In the genomic region with DNA sequence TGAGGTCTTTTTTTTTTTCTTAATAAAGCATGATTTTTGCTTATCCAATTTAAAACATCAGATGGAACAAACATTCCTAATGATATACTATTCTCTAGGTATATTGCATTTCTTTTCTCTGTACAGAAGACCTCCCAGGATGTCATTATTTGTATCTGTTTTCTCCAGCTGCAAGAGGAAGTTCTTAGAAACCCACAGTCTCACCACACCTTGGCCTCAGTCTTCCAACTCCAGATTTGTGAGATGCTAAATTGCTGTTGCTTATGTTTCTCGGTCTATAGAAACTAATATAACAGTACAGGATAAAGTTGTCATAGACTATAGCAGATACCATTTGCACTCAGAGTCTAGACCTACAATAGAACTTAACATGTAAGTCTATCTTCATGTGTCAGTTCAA, we compare ENCODE assay signal across 26 mouse cellular contexts. TPM values are rescaled to one million over a fixed set of nuclear protein-coding genes. Genes with fewer than 3 reads are reported as not detected.
DNase-seq lines count a peak whose midpoint lies in the region; ATAC-seq lines count a peak whose summit lies in the region.
"Had no signal": no experiment of that assay in that cellular context is flagged by ENCODE, and none has a peak within 500 bp of the region (broad histone marks: within the 10 kb centered on the region; RNA-seq: fewer than 3 reads in every experiment).

No protein-coding gene starts in this region.

- 89% methylated on average over 1 of the region's 1 CpGs for WGBS in midbrain, embryonic 13.5 days

- peak; percentile 16 for DNase-seq in thymus, postnatal 14 days
- DNase-seq in thymus, postnatal 25 days: no peak
- DNase-seq in lung, postnatal 14 days: no peak
- no peak for DNase-seq in adrenal gland, postnatal 25 days
- DNase-seq: adrenal gland, adult 2 months; adrenal gland, postnatal 36 days; cerebellum, adult 2 months; cerebellum, postnatal 14 days; forebrain, postnatal 0 days; gastrocnemius, postnatal 14 days had no signal

- H3K27me3 ChIP-seq in midbrain, embryonic 13.5 days: no peaks in the 10 kb centered on the region
- H3K27me3 ChIP-seq: CH12.LX; embryonic facial prominence, embryonic 13.5 days; forebrain, embryonic 13.5 days; heart, embryonic 12.5 days had no signal

- ATAC-seq in activated CD4-positive, CD25-positive, alpha-beta regulatory T cell, adult 4 months: peak; percentile 40
- ATAC-seq in megakaryocyte, adult 5-6 weeks (ENCODE audit: poor library complexity, severe bottlenecking): peak; percentile 51; the same call in 1 of the 2 replicates
- ATAC-seq in midbrain, embryonic 13.5 days: no peak
- ATAC-seq: forebrain, embryonic 13.5 days; forebrain, postnatal 0 days; Patski had no signal

- H3K4me2 ChIP-seq in midbrain, embryonic 13.5 days (replicated peaks): no peak overlapping the region
- H3K4me2 ChIP-seq: embryonic facial prominence, embryonic 13.5 days; forebrain, embryonic 13.5 days; heart, embryonic 12.5 days; hindbrain, embryonic 14.5 days had no signal

- no peaks in the 10 kb centered on the region for H3K9me3 ChIP-seq in midbrain, embryonic 13.5 days
- H3K9me3 ChIP-seq: embryonic facial prominence, embryonic 13.5 days; forebrain, embryonic 13.5 days; heart, embryonic 12.5 days; hindbrain, embryonic 10.5 days had no signal

- H3K36me3 ChIP-seq in midbrain, embryonic 13.5 days: no peaks in the 10 kb centered on the region
- H3K36me3 ChIP-seq: embryonic facial prominence, embryonic 13.5 days; heart, embryonic 12.5 days; hindbrain, embryonic 10.5 days had no signal

- H3K4me1 ChIP-seq in midbrain, embryonic 13.5 days (replicated peaks): no peaks in the 10 kb centered on the region
- H3K4me1 ChIP-seq: embryonic facial prominence, embryonic 13.5 days; forebrain, embryonic 13.5 days; heart, embryonic 12.5 days; hindbrain, embryonic 10.5 days had no signal

- H3K27ac ChIP-seq in midbrain, embryonic 13.5 days: no peak overlapping the region
- H3K27ac ChIP-seq: embryonic facial prominence, embryonic 13.5 days; forebrain, embryonic 13.5 days; hindbrain, embryonic 10.5 days; hindbrain, embryonic 14.5 days had no signal

- no peak overlapping the region for H3K4me3 ChIP-seq in midbrain, embryonic 13.5 days (replicated peaks)
- H3K4me3 ChIP-seq: embryonic facial prominence, embryonic 13.5 days; forebrain, embryonic 13.5 days; heart, embryonic 12.5 days; hindbrain, embryonic 10.5 days had no signal

- H3K9ac ChIP-seq in midbrain, embryonic 13.5 days (replicated peaks): no peak overlapping the region
- H3K9ac ChIP-seq: embryonic facial prominence, embryonic 13.5 days; forebrain, embryonic 13.5 days; forebrain, postnatal 0 days; heart, embryonic 12.5 days; hindbrain, embryonic 14.5 days had no signal

RNA-seq across cellular contexts. Expression of a gene that starts 10.1 kb away (rescaled TPM):
- not detected for polyA plus RNA-seq in activated CD4-positive, CD25-positive, alpha-beta regulatory T cell, adult 4 months (2017; shearing (Covaris generic))
- total RNA-seq in megakaryocyte, adult 5-6 weeks (2015): not detected in 2 replicates
- total RNA-seq in megakaryocyte, adult 5-6 weeks (2017): not detected in 2 replicates
- not detected in 2 replicates for polyA plus RNA-seq in midbrain, embryonic 13.5 days (2015; fragmentation: Nextera tagmentation; extraction: Ambion mirVana)
- total RNA-seq in adrenal gland, postnatal 25 days (2021): not detected in 2 replicates
- total RNA-seq: adrenal gland, adult 2 months; adrenal gland, postnatal 36 days; CH12.LX; forebrain, postnatal 0 days; gastrocnemius, adult 18-20 months; gastrocnemius, postnatal 14 days; heart, adult 8-10 months; heart, postnatal 25 days had no signal
- polyA plus RNA-seq: adrenal gland, adult 2 months; cerebellum, adult 2 months; cortical plate, adult 2 months; embryonic facial prominence, embryonic 13.5 days; forebrain, embryonic 13.5 days; forebrain, postnatal 0 days; gonadal fat pad, adult 2 months; heart, embryonic 12.5 days; heart, embryonic 16.5 days; hindbrain, embryonic 10.5 days; hindbrain, embryonic 14.5 days; Patski had no signal

RNA-seq across cellular contexts. Expression of a gene that starts 34.7 kb away (rescaled TPM):
- 100 to 1,000 TPM; 131 to 161 TPM for polyA plus RNA-seq in activated CD4-positive, CD25-positive, alpha-beta regulatory T cell, adult 4 months (2017; shearing (Covaris generic))
- 0.14 and 0.27 TPM in 2 replicates for total RNA-seq in megakaryocyte, adult 5-6 weeks (2015)
- total RNA-seq in megakaryocyte, adult 5-6 weeks (2017): 0.26 TPM in 1 of 2 replicates, not detected in the other
- 0.03 TPM in 1 of 2 replicates, not detected in the other for polyA plus RNA-seq in midbrain, embryonic 13.5 days (2015; fragmentation: Nextera tagmentation; extraction: Ambion mirVana)
- total RNA-seq in adrenal gland, postnatal 25 days (2021): 0.06 TPM in 1 of 2 replicates, not detected in the other
- total RNA-seq: adrenal gland, adult 2 months; adrenal gland, postnatal 36 days; CH12.LX; gastrocnemius, adult 18-20 months; gastrocnemius, postnatal 14 days; heart, adult 8-10 months; heart, postnatal 25 days had no signal
- polyA plus RNA-seq: adrenal gland, adult 2 months; embryonic facial prominence, embryonic 13.5 days; forebrain, embryonic 13.5 days; forebrain, postnatal 0 days; heart, embryonic 12.5 days; hindbrain, embryonic 10.5 days; Patski had no signal

RNA-seq across cellular contexts. Expression of a gene that starts 35.8 kb away (rescaled TPM):
- not detected for polyA plus RNA-seq in activated CD4-positive, CD25-positive, alpha-beta regulatory T cell, adult 4 months (2017; shearing (Covaris generic))
- 0.82 TPM in 1 of 2 replicates, not detected in the other for total RNA-seq in megakaryocyte, adult 5-6 weeks (2015)
- total RNA-seq in megakaryocyte, adult 5-6 weeks (2017): not detected in 2 replicates
- not detected in 2 replicates for polyA plus RNA-seq in midbrain, embryonic 13.5 days (2015; fragmentation: Nextera tagmentation; extraction: Ambion mirVana)
- total RNA-seq in adrenal gland, postnatal 25 days (2021): 4.1 and 5.8 TPM in 2 replicates
- total RNA-seq: CH12.LX; forebrain, postnatal 0 days had no signal
- polyA plus RNA-seq: cerebellum, adult 2 months; embryonic facial prominence, embryonic 13.5 days; forebrain, embryonic 13.5 days; heart, embryonic 12.5 days; hindbrain, embryonic 10.5 days; hindbrain, embryonic 14.5 days; Patski had no signal
